Mouse (Mus musculus) ovary, adult 10 weeks (tissue): ENCODE results near the gene Gucd1. TPM values are rescaled to one million over a fixed set of nuclear protein-coding genes. Genes with fewer than 3 reads are reported as not detected.

Source experiments
- polyA plus RNA-seq: library from polyadenylated mRNA; stranded (reverse); fragments of 350-450 nt; fragmentation: Illumina TruSeq; extraction: RNeasy Lipid Tissue Mini Kit (QIAGEN cat#74804); gene quantifications from one replicate; pipeline ENCODE4 v1.2.3, GENCODE M21; 2014

The Gucd1 gene
- 3.3 TPM for polyA plus RNA-seq

DNA sequence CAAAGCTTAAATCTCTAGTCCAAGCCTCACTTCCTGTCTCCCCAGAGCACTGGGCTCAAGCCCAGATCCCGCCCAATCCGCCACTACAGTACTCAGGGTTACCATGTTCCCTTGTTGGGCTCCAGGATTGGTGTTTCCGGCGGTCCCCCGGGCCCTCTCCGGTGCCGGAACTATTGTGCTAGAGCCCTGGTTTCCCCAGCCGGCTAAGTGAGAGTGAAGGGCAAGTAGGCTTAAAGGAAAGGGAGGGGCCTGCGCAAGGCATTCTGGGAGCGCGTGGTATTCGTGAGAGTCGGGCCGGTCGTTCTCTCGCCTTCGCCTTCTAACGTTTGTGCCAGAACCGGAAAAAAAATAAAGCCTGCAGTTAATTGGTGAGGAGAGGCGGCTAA, at the start of gene Gucd1:
TSS of gene Gucd1 (minus strand) at position 215 of the 386 bp plus-strand sequence.

GRCm38 (mm10) chr10:75561071-75561654, 43.4 kb upstream of the Gucd1 start, which contains the start of gene Ggt1:
Ggt1 (plus strand) TSS chr10:75561604.

GRCm38 (mm10) chr10:75559676-75560548, 42.1 kb upstream of the Gucd1 start, which contains the start of gene Lrrc75b:
Lrrc75b (minus strand) TSS chr10:75560330.

DNA sequence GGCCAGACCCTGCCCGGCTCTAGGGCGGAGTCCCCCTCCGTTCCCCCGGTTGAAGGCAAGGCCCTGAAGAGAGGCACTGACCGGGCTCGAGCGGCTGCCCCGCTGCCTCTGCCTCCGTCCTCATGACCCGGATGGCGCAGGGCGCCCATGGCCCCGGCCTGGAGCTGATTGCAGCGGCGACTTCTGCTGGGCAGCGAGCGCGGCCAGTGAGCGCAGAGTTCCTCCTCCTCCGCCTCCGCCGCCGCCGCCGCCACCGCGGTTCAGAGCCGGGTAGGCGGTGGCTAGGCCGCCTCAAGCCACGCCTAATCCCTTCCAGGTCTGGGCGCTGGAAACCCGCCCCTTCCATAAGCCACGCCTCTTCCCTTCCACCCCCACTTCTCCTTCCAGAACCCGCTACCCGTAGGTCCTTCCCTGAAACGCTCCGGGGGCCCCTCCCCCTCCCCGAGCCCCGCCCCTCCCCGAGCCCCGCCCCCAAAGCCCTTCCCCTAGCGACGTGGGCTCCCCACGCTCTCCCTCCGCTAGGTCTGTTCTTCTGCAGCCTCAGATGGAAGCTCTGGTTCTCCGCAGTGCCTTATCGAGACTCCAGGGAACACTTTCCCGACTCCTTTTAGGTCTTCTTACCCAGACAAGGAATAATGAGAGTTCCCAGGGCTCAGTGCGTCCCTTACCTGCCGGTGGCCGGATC, 557 bp downstream of the Gucd1 start, which contains the start of gene Snrpd3:
TSS of gene Snrpd3 (plus strand) at position 479 of the 685 bp plus-strand sequence.

GRCm38 (mm10) chr10:75400958-75401357, 116.8 kb downstream of the Gucd1 start, which contains the start of gene Upb1:
Upb1 (plus strand) TSS chr10:75401115.

GRCm38 (mm10) chr10:75316872-75316907, 201.1 kb downstream of the Gucd1 start, which contains the start of gene Adora2a:
Adora2a (plus strand) TSS chr10:75316877.

Other genes with a start within 250 kb of the Gucd1 start
- gene Adora2a, start 201.1 kb downstream of the Gucd1 start, polyA plus RNA-seq: not detected
- gene Upb1, start 116.9 kb downstream of the Gucd1 start, polyA plus RNA-seq: 0.20 TPM
- gene Snrpd3, start 421 bp downstream of the Gucd1 start, polyA plus RNA-seq: 24.8 TPM
- 1.0 TPM for gene Lrrc75b, start 42.4 kb upstream of the Gucd1 start, polyA plus RNA-seq
- not detected for gene Ggt1, start 43.6 kb upstream of the Gucd1 start, polyA plus RNA-seq
- gene Ggt5, start 71.4 kb upstream of the Gucd1 start, polyA plus RNA-seq: 2.2 TPM
- gene Susd2, start 126.0 kb upstream of the Gucd1 start, polyA plus RNA-seq: 2.0 TPM
- gene Cabin1, start 246.4 kb upstream of the Gucd1 start, polyA plus RNA-seq: 7.4 TPM